Mouse (Mus musculus): ENCODE results near the gene Serpina5. TPM values are rescaled to one million over a fixed set of nuclear protein-coding genes. Genes with fewer than 3 reads are reported as not detected.

Gene Serpina5
- total and polyA plus RNA-seq, 2 experiments from 2014 or later: 0.21 TPM; not detected in 1

DNA sequence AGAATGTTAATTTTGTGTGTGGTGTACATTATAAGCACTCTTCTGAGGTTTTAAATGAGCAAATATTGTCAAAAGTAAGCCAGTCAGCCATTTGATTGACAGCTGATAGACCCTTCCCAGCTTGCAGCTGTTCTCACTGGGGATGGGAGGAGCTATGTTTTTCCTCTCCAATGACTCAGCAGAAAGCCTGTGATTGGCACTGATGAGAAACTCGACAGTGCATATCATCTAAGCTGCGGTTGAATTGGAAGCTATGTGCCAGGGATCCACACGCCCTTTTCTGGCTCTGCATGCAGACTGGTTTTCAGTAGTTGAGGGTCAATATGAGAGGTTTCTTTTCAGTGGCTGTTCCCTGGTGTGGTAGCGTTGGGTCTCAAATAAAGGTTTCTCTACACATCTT is 36.4 kb upstream of the Serpina5 start:
- ATAC-seq (no peak), DNase-seq (ENCODE audit: low spot score) (no peak)
- no peak for TF ChIP-seq CTCF (IDR thresholded peaks at IDR 0.05; ENCODE audit: low read depth)
- Histone ChIP-seq H3K9me3 (ENCODE audit: low read length) (no peaks in the 10 kb centered on the region), H3K36me3 (ENCODE audit: insufficient read depth, low read length) (no peaks in the 10 kb centered on the region), H3K27ac (no peak overlapping the region), H3K4me1 (ENCODE audit: insufficient read depth, low read length) (no peaks in the 10 kb centered on the region), H3K9ac (replicated peaks; ENCODE audit: low read length) (no peak overlapping the region), H3K27me3 (ENCODE audit: insufficient read depth, low read length) (no peaks in the 10 kb centered on the region), H3K4me3 (ENCODE audit: low read length) (no peak overlapping the region), H3K4me2 (ENCODE audit: low read depth, low read length) (no peak overlapping the region)
- WGBS: 51% methylated on average over 4 of the region's 4 CpGs

DNA sequence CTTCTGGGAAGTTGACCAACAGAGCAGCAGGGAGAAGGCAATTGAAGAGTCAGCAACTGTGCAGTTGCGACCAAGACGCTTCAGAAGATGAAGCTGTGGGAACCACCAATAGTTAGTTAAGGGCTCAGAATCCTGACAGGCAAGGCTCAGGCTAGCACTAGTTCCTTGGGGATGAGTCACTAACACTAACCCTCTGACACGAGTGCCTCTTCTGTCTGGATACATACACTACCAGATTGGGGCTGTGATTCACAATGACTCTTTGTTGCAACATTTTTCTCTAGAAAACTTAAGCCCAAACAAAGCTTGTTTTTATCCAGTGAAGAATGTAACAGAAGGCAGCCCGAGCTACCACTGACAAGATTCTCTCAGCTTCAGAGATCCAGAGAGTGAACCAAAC is 35.9 kb upstream of the Serpina5 start:
- H3K4me1 ChIP-seq (ENCODE audit: insufficient read depth, low read length): no peaks in the 10 kb centered on the region
- WGBS: 75% methylated on average over 4 of the region's 4 CpGs

DNA sequence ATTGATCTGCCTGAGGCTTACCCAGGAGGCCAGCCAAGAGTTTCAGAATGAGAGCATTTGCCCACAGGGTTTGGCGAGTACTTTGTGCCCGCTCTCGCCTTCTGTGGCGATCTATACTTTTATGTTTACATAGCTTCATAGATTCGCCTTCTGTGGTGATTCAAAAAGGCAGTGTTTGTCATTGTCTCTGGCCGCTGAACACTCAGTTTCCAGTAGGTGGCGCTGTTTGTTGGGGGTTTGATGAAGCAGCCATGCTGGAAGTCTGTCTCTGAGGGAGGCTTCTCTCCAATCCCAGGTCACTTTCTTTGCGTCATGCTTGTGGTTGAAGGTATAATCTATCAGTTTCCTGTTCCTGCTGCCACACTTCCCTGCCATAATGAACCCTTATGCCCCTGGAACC is 34.7 kb upstream of the Serpina5 start:
- ATAC-seq: no peak
- Histone ChIP-seq H3K9ac (replicated peaks; ENCODE audit: low read length) (no peak overlapping the region), H3K9me3 (ENCODE audit: low read length) (no peaks in the 10 kb centered on the region), H3K4me3 (ENCODE audit: low read length) (no peak overlapping the region), H3K4me1 (ENCODE audit: insufficient read depth, low read length) (no peaks in the 10 kb centered on the region), H3K36me3 (ENCODE audit: insufficient read depth, low read length) (no peaks in the 10 kb centered on the region), H3K4me2 (ENCODE audit: low read depth, low read length) (no peak overlapping the region), H3K27ac (no peak overlapping the region), H3K27me3 (ENCODE audit: insufficient read depth, low read length) (no peaks in the 10 kb centered on the region)
- peak; percentile 84 for DNase-seq (ENCODE audit: low spot score)
- TF ChIP-seq CTCF (IDR thresholded peaks at IDR 0.05; ENCODE audit: low read depth): peak; percentile 85
- WGBS: 25% methylated on average over 8 of the region's 8 CpGs

More for the DNA sequence above, 35.9 kb upstream of the Serpina5 start:
- H3K9ac ChIP-seq (replicated peaks; ENCODE audit: low read length): no peak overlapping the region
- no peak for TF ChIP-seq CTCF (IDR thresholded peaks at IDR 0.05; ENCODE audit: low read depth)
- H3K4me3 ChIP-seq (ENCODE audit: low read length): no peak overlapping the region
- no peak for ATAC-seq
- H3K27me3 ChIP-seq (ENCODE audit: insufficient read depth, low read length): no peaks in the 10 kb centered on the region
- no peak overlapping the region for H3K27ac ChIP-seq
- no peaks in the 10 kb centered on the region for H3K36me3 ChIP-seq (ENCODE audit: insufficient read depth, low read length)
- H3K9me3 ChIP-seq (ENCODE audit: low read length): no peaks in the 10 kb centered on the region
- H3K4me2 ChIP-seq (ENCODE audit: low read depth, low read length): no peak overlapping the region
- no peak for DNase-seq (ENCODE audit: low spot score)

DNA sequence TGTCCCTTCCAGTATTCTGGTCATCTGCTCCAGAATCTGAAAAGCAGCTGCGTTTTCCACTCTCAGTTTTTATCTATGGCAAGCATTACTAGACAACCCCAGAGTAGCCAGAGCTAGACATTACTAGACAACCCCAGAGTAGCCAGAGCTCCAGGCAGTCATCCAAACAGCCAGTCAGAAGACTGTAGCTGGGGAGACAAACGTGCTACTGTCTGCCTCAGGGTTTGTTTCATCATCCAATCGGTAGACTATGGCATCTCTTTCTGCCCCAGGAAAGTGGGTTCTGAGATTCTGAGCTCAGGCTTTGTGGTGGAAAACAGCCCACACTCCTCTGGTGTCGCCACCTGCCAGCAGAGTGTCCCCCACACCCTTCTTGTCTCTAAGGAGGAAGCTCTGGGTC is 33.4 kb upstream of the Serpina5 start:
- Histone ChIP-seq H3K27ac (peak overlapping the region; percentile 56; the same call in 1 of the 2 replicates), H3K36me3 (ENCODE audit: insufficient read depth, low read length) (no peaks in the 10 kb centered on the region), H3K4me1 (ENCODE audit: insufficient read depth, low read length) (no peaks in the 10 kb centered on the region), H3K4me2 (ENCODE audit: low read depth, low read length) (peak overlapping the region; percentile 47), H3K9me3 (ENCODE audit: low read length) (no peaks in the 10 kb centered on the region), H3K9ac (replicated peaks; ENCODE audit: low read length) (0 out of 2 replicates have a peak overlapping the region, but pooled peaks have one; percentile 24), H3K27me3 (ENCODE audit: insufficient read depth, low read length) (no peaks in the 10 kb centered on the region), H3K4me3 (ENCODE audit: low read length) (peak overlapping the region; percentile 23)
- whole genome bisulfite sequencing: 16% methylated on average over 4 of the region's 4 CpGs
- DNase-seq (ENCODE audit: low spot score) (peak; percentile 87), ATAC-seq (peak; percentile 91)
- 0 out of 2 replicates have a peak, but pooled peaks have one; percentile 10 for TF ChIP-seq CTCF (IDR thresholded peaks at IDR 0.05; ENCODE audit: low read depth)

DNA sequence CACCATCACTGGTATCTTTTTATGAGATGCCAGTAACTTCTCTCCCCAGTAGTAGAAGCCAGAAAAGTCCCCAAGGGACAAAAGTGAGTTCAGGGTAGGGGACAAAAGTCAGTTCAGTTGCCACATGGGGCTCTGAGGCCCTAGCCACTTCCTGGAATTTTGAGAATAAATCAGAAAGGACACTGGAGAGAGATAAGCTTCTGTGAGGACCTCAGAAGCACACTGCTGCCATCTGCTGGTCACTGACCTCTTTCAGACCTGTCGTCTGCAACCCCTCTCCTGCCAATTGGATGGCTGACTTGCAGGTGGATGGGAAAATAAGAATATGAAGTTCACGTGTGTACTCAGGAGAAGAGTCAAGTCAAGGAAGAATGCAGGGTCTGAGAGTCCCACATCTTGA is 31.3 kb upstream of the Serpina5 start:
- H3K27me3 ChIP-seq (ENCODE audit: insufficient read depth, low read length): no peaks in the 10 kb centered on the region
- H3K4me3 ChIP-seq (ENCODE audit: low read length): no peak overlapping the region
- H3K36me3 ChIP-seq (ENCODE audit: insufficient read depth, low read length): no peaks in the 10 kb centered on the region
- peak; percentile 88 for TF ChIP-seq CTCF (IDR thresholded peaks at IDR 0.05; ENCODE audit: low read depth)
- no peaks in the 10 kb centered on the region for H3K4me1 ChIP-seq (ENCODE audit: insufficient read depth, low read length)
- 6% methylated on average over 2 of the region's 2 CpGs for WGBS
- H3K27ac ChIP-seq: no peak overlapping the region
- no peak overlapping the region for H3K4me2 ChIP-seq (ENCODE audit: low read depth, low read length)
- 0 out of 2 replicates have a peak, but pooled peaks have one; percentile 17 for ATAC-seq
- H3K9me3 ChIP-seq (ENCODE audit: low read length): no peaks in the 10 kb centered on the region
- peak; percentile 94 for DNase-seq (ENCODE audit: low spot score)
- H3K9ac ChIP-seq (replicated peaks; ENCODE audit: low read length): no peak overlapping the region

DNA sequence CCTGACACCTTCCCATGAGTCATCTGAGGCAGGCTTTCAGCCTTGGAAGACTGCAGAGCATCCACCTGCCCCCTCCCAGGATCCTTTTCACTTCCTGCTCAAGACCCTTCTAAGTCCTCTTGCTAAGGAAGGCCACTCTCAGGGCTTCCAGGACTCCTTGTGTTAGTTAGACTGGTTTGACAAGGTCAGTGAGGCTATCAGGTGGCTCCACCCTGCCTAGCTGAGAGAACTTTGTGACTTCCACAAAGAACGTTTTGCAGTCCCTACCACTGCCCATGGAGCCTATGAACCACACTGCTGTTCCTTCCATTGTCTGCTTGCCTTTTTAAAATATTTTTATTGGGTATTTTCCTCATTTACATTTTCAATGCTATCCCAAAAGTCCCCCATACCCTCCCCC is 29.2 kb upstream of the Serpina5 start:
- DNase-seq (ENCODE audit: low spot score) (no peak), ATAC-seq (no peak)
- H3K4me3 ChIP-seq (ENCODE audit: low read length): no peak overlapping the region
- H3K4me1 ChIP-seq (ENCODE audit: insufficient read depth, low read length): no peaks in the 10 kb centered on the region
- no peak overlapping the region for H3K9ac ChIP-seq (replicated peaks; ENCODE audit: low read length)
- no peaks in the 10 kb centered on the region for H3K36me3 ChIP-seq (ENCODE audit: insufficient read depth, low read length)
- no peak for TF ChIP-seq CTCF (IDR thresholded peaks at IDR 0.05; ENCODE audit: low read depth)
- WGBS: 48% methylated on average over 1 of the region's 1 CpGs
- no peaks in the 10 kb centered on the region for H3K9me3 ChIP-seq (ENCODE audit: low read length)
- no peaks in the 10 kb centered on the region for H3K27me3 ChIP-seq (ENCODE audit: insufficient read depth, low read length)
- H3K27ac ChIP-seq: no peak overlapping the region
- H3K4me2 ChIP-seq (ENCODE audit: low read depth, low read length): no peak overlapping the region

DNA sequence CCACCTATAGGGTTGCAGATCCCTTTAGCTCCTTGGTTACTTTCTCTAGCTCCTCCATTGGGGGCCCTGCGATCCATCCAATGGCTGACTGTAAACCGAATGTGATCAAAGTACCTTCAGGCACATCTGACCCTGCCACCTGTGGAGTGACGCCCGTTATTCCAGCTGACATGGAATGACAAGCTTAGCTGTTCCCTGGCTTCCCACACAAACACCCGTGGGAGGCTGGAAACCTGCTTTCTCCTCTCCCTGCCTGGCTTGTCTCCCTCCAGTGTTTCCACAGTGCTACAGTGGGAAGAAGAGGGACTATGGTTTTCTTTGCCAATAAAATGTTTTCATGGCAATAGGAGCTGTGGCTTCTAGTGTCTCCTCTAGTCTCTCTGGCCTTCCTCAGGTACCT is 28.6 kb upstream of the Serpina5 start:
- TF ChIP-seq CTCF (IDR thresholded peaks at IDR 0.05; ENCODE audit: low read depth): no peak
- no peak overlapping the region for H3K4me2 ChIP-seq (ENCODE audit: low read depth, low read length)
- no peaks in the 10 kb centered on the region for H3K36me3 ChIP-seq (ENCODE audit: insufficient read depth, low read length)
- H3K9ac ChIP-seq (replicated peaks; ENCODE audit: low read length): no peak overlapping the region
- no peaks in the 10 kb centered on the region for H3K9me3 ChIP-seq (ENCODE audit: low read length)
- no peaks in the 10 kb centered on the region for H3K4me1 ChIP-seq (ENCODE audit: insufficient read depth, low read length)
- H3K27ac ChIP-seq: no peak overlapping the region
- ATAC-seq (no peak), DNase-seq (ENCODE audit: low spot score) (no peak)
- H3K27me3 ChIP-seq (ENCODE audit: insufficient read depth, low read length): no peaks in the 10 kb centered on the region
- no peak overlapping the region for H3K4me3 ChIP-seq (ENCODE audit: low read length)
- 57% methylated on average over 5 of the region's 5 CpGs for WGBS
